Mouse (Mus musculus) gastrocnemius, adult 18-20 months (tissue): ENCODE results near the gene Srarp. TPM values are rescaled to one million over a fixed set of nuclear protein-coding genes. Genes with fewer than 3 reads are reported as not detected.
A peak's percentile ranks its signal among the peaks of the same experiment; 100 is the strongest.

Source experiments
- DNase-seq: peaks from one replicate; pipeline ENCODE4 v3.0.0; 2021; ENCODE audit warnings: low spot score
- total RNA-seq, 2 experiments: library from RNA; stranded (reverse); gene quantifications; 2 replicates each; pipeline ENCODE4 v1.2.3; 2021

Srarp gene
- total RNA-seq, 2 experiments from 2014 or later, result 0.87 to 1.0 TPM

DNA sequence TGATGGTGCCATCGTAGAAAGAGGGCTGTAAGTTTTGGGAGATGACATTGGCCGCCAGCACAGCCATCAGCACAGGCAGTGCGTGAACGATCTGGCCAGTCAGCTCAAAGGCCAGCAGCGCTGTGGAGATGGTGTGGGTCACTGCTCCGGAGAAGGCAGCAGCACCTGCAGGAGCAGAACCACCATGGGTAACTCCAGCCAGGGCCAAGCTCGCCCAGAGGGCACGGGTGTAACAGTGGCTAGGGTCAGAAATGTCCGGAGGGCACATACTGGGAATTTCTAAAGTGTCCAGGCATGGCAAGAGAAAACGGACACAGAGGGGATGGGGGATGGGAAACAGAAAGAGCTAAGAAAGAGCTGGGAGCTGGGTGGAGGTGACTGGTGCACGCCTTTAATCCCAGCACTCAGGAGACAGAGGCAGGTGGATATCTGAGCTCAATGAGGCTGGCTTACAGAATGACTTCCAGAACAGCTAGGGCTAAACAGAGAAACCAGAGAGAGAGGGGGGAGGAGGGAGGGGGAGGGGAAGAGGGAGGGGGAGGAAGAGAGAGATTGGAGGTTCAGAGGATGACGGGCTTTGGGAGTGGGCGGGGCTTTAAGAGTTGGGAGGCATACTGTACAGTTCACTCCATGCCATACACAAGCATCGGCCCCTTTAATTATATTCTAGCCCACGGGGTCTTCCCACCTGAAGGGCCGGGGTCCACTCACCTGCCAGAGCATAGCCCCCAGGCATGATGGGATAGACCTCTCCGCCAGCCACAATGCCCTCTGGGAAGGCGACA lies 46.3 kb downstream of the Srarp start:
- no peak for DNase-seq

DNA sequence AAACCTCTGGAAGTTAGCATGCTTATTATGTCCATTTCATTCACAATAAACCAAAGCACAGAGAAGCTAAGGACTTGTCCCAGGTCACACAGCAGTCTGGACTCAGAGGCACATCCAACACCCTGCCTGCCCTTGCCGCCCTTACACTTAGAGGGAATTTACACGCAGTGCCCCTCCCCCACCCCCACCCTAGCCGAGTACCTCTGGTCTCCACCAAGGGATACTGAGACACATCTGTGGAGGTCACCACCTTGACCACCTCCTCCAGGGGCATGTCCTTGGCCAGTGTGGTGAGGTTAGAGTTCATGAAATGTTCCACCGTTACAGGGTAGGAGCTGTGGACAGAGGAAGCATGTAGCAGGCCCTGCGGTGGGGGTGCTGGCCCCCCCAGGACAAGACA lies 48.0 kb downstream of the Srarp start:
- DNase-seq, result no peak

DNA sequence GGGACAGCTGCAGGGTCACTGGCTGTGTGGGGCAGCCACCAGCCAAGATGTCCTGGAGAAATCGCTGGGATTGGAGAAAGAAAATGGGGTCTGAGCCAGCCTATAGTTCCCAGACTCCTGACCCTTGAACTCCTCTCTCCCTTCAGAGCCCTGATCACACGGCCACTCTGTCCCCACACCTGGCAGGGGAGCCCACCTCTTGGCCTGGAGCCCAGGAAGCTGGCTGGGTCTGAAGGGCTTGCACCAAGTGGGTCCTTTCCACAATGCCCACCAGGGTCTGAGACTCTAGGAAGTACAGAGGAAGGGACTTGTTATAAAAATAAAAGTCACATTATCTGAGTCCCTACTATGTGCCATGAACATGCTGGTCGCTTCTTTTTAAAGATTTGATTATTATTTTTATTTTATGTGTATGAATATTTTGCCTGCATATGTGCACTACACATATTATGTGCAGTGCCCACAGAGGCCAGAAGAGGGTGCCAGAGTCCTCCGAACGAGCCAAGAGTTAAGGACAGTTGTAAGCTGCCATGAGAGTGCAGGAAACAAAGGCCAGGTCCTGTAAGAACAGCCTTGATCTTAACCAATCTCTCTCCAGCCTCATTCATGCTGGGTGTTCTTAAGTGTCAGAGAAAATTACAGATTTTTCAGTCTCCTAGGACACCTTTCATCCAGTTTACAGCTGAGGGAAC lies 48.7 kb downstream of the Srarp start:
- DNase-seq, result peak; percentile 66

DNA sequence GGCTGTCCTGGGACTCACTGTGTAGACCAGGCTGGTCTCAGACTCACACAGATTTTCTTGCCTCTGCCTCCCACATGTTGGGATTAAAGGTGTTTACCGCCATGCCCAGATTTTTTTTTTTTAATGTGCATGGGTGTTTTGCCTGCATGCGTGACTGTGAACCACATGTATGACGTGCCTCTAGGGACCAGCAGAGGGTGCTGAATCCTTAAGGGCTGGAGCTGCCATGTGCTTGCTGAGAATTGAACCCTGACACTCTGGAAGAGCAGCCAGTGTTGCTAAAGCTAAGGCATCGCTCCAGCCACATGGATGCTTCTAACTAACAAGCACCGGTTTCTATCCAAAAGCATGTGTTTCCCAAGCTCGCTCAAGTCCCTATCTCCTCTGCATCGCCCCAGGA lies 49.8 kb downstream of the Srarp start:
- DNase-seq, result no peak

DNA sequence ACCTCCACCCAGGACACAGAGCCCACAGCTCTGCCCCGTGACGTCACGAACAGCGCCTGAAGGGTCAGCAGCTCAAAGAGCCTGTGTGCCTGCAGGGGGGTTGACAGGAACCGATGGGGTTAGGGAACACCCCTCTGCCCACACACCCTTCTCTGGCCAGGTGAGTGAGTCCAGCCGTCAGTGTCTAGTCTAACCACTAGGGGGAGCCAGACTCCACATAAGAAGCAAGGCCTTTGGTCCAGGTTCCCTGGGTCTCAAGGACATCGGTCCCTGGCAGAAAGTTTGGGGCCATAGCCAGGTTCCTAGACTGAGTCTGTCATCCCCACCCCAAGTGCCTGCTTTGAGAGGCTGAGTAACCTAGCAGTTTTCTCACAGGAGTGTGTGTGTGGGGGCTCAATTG lies 50.6 kb downstream of the Srarp start:
- peak; percentile 56 for DNase-seq

Other genes starting within 250 kb of the Srarp start
- under 1 TPM in 1 of 2 experiments, not detected in 1; 0.31 TPM for gene Rsg1, start 222.1 kb downstream of the Srarp start, total RNA-seq
- under 1 TPM; 0.32 to 0.33 TPM for gene Arhgef19, start 196.6 kb downstream of the Srarp start, total RNA-seq
- gene Epha2, start 134.9 kb downstream of the Srarp start, total RNA-seq, result 1 to 10 TPM; 1.6 to 2.9 TPM
- under 1 TPM; 0.16 to 0.31 TPM for gene Fam131c, start 67.9 kb downstream of the Srarp start, total RNA-seq
- not detected for gene Clcnka, start 37.4 kb downstream of the Srarp start, total RNA-seq
- gene Clcnkb, start 20.1 kb downstream of the Srarp start, total RNA-seq, result under 1 TPM in 1 of 2 experiments, not detected in 1; 0.40 TPM
- 100 to 1,000 TPM; 331 to 560 TPM for gene Hspb7, start 15.3 kb downstream of the Srarp start, total RNA-seq
- gene Zbtb17, start 8.5 kb upstream of the Srarp start, total RNA-seq, result 10 to 100 TPM; 29.2 to 32.2 TPM
- 10 to 100 TPM; 21.4 to 21.9 TPM for gene Spen, start 102.5 kb upstream of the Srarp start, total RNA-seq
- 1 to 10 TPM in 1 of 2 experiments, under 1 TPM in 1; 0.90 to 1.1 TPM for gene Fblim1, start 170.0 kb upstream of the Srarp start, total RNA-seq
- gene Tmem82, start 182.5 kb upstream of the Srarp start, total RNA-seq, result under 1 TPM; 0.55 to 0.62 TPM
- gene Slc25a34, start 187.7 kb upstream of the Srarp start, total RNA-seq, result 10 to 100 TPM; 13.3 to 15.7 TPM
- gene Plekhm2, start 228.8 kb upstream of the Srarp start, total RNA-seq, result 10 to 100 TPM; 28.9 to 34.5 TPM
- gene Rsc1a1, start 249.5 kb upstream of the Srarp start, total RNA-seq, result 1 to 10 TPM; 4.1 to 5.2 TPM